Mouse (Mus musculus) spleen, adult 2 months (tissue): ENCODE results near the gene Fbxo8.
A peak's percentile ranks its signal among the peaks of the same experiment; 100 is the strongest.

Source experiments
- CTCF ChIP-seq: fragments of 200-500 bp; IDR thresholded peaks from 2 replicates; pipeline ENCODE4 v1.5.1; 2011; ENCODE audit warnings: mild to moderate bottlenecking, inconsistent platforms; ENCODE audit not compliant: insufficient read depth, insufficient read length, insufficient replicate concordance; ENCODE audit errors: extremely low read depth
- POLR2A ChIP-seq: fragments of 200-500 bp; IDR thresholded peaks from 2 replicates; pipeline ENCODE4 v1.6.1; 2011; ENCODE audit warnings: low read depth, low read length, inconsistent platforms

DNA sequence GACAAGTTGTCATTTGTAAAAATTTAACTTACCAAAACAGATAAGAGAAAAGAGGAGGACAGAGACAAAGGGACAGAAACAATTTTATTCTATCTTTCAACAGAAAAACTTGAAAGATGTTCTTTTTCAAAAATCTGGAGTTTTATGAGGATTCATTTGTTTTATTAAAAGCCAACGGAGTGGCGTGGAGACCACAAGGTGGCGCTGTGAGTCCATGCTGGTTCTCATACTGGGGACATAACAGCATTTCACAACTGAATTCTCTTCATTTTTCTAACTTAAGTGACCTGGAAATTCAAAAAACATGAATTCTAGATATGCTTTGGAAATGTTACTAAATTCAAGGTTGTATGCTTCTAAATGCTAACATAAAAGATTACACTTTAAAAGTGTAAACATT lies 20.5 kb upstream of the Fbxo8 start:
- TF ChIP-seq CTCF (peak; percentile 76; the same call in 1 of the 2 replicates), POLR2A (no peak)
